Comparison of ENCODE assay signal across 1 mouse cellular context in genomic region chr11:19155617-19155983, GRCm38 (mm10).
TF ChIP-seq lines count a peak whose summit lies in the region.

No protein-coding gene starts in this region.

TF ChIP-seq in MEL, 35 proteins besides CTCF, POLR2A, EP300 and RAD21 (continued from another document):
- TF ChIP-seq ETS1 (IDR thresholded peaks at IDR 0.05; ENCODE audit: low read depth, low read length) = peak; percentile 100
- TF ChIP-seq ELF1 (IDR thresholded peaks at IDR 0.05; ENCODE audit: low read depth, low read length) = peak; percentile 80
- peak; percentile 62; the same call in 1 of the 2 replicates for TF ChIP-seq HCFC1 (IDR thresholded peaks at IDR 0.05; ENCODE audit: low read depth, low read length)
- peak; percentile 59 for TF ChIP-seq NELFE (IDR thresholded peaks at IDR 0.05; ENCODE audit: low read depth, low read length)
- TF ChIP-seq TAL1 (IDR thresholded peaks at IDR 0.05; ENCODE audit: low read length) = peak; percentile 89
- peak; percentile 52; the same call in 1 of the 2 replicates for TF ChIP-seq USF1 (IDR thresholded peaks at IDR 0.05; ENCODE audit: low read depth, low read length)
- TF ChIP-seq MAZ (IDR thresholded peaks at IDR 0.05; ENCODE audit: low read depth, low read length) = peak; percentile 89
- TF ChIP-seq TBP (IDR thresholded peaks at IDR 0.05; ENCODE audit: low read depth, low read length) = peak; percentile 97
- TF ChIP-seq JUND (IDR thresholded peaks at IDR 0.05; ENCODE audit: low read depth, low read length) = no peak
- peak; percentile 97 for TF ChIP-seq RCOR1 (IDR thresholded peaks at IDR 0.05; ENCODE audit: low read depth, low read length)
- no peak for TF ChIP-seq MAX (IDR thresholded peaks at IDR 0.05; ENCODE audit: low read length)
- TF ChIP-seq UBTF (IDR thresholded peaks at IDR 0.05; ENCODE audit: borderline replicate concordance, insufficient read depth, low read depth, low read length) = no peak
- TF ChIP-seq ZC3H11A (IDR thresholded peaks at IDR 0.05; ENCODE audit: low read depth, low read length) = no peak
